Mouse (Mus musculus) midbrain, embryonic 10.5 days (tissue): ENCODE results near the gene 9430007A20Rik. TPM values are rescaled to one million over a fixed set of nuclear protein-coding genes. Genes with fewer than 3 reads are reported as not detected.
"Not testable (repeated sequence)": the region's sequence is repeated elsewhere in the genome, so short reads cannot be mapped to it uniquely, and the experiment has no call there.

Experiments
- DNase-seq: peaks from one replicate; pipeline ENCODE4 v3.0.0-alpha.2; 2017; ENCODE audit warnings: low spot score
- H3K27ac ChIP-seq: fragments of 300-500 bp; sonication (generic); replicated peaks from 2 replicates; pipeline ENCODE4 v1.5.1; 2016; ENCODE audit warnings: mild to moderate bottlenecking
- H3K27me3 ChIP-seq: fragments of 300-500 bp; sonication (generic); 2 replicates; pipeline ENCODE4 v1.6.1; 2016; ENCODE audit warnings: low read depth, mild to moderate bottlenecking; ENCODE audit not compliant: poor library complexity, severe bottlenecking
- H3K36me3 ChIP-seq: fragments of 300-500 bp; sonication (generic); 2 replicates; pipeline ENCODE4 v1.6.1; 2016; ENCODE audit warnings: mild to moderate bottlenecking, moderate library complexity
- H3K4me1 ChIP-seq: fragments of 300-500 bp; sonication (generic); 2 replicates; pipeline ENCODE4 v1.6.1; 2016
- H3K4me3 ChIP-seq: fragments of 300-500 bp; sonication (generic); 2 replicates; pipeline ENCODE4 v1.5.1; 2016; ENCODE audit warnings: mild to moderate bottlenecking, moderate library complexity
- H3K9me3 ChIP-seq: fragments of 300-500 bp; sonication (generic); replicated peaks from 2 replicates; pipeline ENCODE4 v1.6.1; 2016; ENCODE audit warnings: mild to moderate bottlenecking
- WGBS: fragments of 180-500 bp; shearing (Covaris S2); methylation state at CpG from one replicate; pipeline ENCODE4 v1.1.7; 2016; 5-methylcytosine and 5-hydroxymethylcytosine counted together
- polyA plus RNA-seq: library from polyadenylated mRNA; unstranded; fragments of >200 nt; fragmentation: Nextera tagmentation; extraction: Ambion mirVana; gene quantifications from 2 replicates; pipeline ENCODE4 v1.2.1, GENCODE M21; 2016

9430007A20Rik gene
- polyA plus RNA-seq, result not detected in 2 replicates

DNA sequence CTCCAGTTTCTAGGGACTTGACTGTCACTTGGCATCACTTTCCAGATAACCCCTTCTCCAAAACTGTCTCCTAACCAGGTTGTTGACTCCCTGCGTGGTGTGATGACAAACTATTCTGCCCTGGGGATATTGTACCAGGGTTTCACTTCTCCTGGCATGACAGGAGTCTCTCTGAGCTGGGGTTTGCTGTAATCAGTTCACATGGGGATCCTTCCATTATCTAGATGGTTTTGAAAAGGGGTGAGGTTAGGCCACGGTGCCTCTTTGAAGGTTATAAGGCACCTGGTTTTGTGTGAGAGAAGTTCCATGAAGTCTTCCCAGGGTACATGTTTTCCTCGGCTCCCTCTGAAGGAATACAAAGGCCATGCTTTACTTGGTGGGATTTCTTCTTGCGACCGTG is at the start of gene 9430007A20Rik:
Gene 9430007A20Rik (plus strand): TSS at position 301 of the 400 bp plus-strand sequence.
- H3K27ac ChIP-seq, result no peak within 1 kb of the TSS
- peaks cover 75% of the 10 kb centered on the region for H3K9me3 ChIP-seq
- H3K27me3 ChIP-seq, result no peaks in the 10 kb centered on the region
- no peaks in the 10 kb centered on the region for H3K4me1 ChIP-seq
- DNase-seq, result no peak
- 84% methylated on average over 5 of the region's 5 CpGs for WGBS
- H3K4me3 ChIP-seq, result no peak within 1 kb of the TSS
- H3K36me3 ChIP-seq, result no peaks in the 10 kb centered on the region

GRCm38 (mm10) chr4:144493331-144493730 is 26.3 kb upstream of the 9430007A20Rik start:
- Histone ChIP-seq H3K4me1 (no peaks in the 10 kb centered on the region), H3K36me3 (no peaks in the 10 kb centered on the region), H3K27me3 (no peaks in the 10 kb centered on the region), H3K9me3 (peaks cover 55% of the 10 kb centered on the region), H3K4me3 (no peak overlapping the region), H3K27ac (no peak overlapping the region)
- DNase-seq, result no peak

DNA sequence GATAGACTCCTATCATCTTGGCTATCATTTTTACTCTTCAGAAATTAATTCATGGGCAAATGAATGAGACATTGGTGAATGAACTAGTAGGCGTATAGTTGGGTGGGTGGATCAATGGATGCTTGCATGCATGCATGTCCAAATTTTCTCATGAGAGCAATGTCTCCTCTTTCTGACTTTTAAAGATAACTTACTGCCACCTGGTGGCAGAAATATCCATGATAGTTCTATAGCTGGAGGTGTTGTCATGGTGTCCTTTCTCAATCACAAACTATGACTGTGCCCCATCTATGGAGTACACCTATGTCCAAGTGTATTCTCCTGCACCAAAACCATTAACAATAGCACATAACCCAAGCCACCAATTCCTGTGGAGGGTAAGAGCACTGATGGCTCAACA is 13.1 kb upstream of the 9430007A20Rik start:
- DNase-seq, result no peak
- Histone ChIP-seq H3K27ac (no peak overlapping the region), H3K4me1 (no peaks in the 10 kb centered on the region), H3K36me3 (no peaks in the 10 kb centered on the region), H3K4me3 (no peak overlapping the region), H3K27me3 (no peaks in the 10 kb centered on the region), H3K9me3 (peaks cover 38% of the 10 kb centered on the region)
- WGBS, result 86% methylated on average over 1 of the region's 1 CpGs

DNA sequence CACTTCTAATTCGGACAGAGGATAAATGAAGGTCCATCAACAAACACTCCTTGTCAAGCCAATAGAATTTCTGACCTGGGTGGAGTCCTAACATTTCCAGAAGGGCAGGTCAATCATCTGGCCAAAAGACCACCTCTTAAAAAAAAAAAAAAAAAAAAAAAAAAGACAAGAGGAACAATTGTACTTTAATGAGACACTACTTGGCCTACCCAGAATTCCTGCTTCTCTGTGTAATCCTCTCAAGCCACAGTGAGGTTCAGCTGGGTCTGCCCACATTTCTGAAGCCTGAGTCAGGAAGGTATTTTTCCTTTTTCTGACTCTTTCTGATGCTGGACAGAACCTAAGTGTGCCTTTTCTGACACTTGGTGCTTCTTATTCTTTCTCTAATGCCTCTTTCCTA is 25.1 kb downstream of the 9430007A20Rik start:
- WGBS, result 79% methylated on average over 1 of the region's 1 CpGs
- Histone ChIP-seq H3K27ac (no peak overlapping the region), H3K36me3 (no peaks in the 10 kb centered on the region), H3K4me3 (no peak overlapping the region), H3K27me3 (no peaks in the 10 kb centered on the region), H3K4me1 (no peaks in the 10 kb centered on the region), H3K9me3 (peaks cover 78% of the 10 kb centered on the region)
- no peak for DNase-seq

DNA sequence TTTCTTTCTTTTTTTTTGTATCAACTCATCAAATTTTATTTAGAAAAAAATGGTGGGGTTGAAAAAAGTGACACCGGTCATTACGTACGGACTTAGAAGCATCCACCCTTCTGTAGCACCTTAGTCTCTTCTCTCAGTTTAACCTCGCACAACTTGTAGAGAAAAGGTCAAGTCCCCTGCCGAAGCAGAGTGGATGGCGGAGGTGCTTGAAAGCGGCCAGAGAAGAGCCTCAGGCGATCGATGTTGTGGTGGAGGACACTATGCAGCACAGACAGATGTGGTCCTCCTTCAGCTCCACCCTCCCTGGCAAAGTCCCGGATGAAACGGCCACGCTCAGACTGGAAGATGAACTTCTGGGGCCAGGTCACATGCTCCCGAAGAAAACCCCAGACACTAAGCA is 25.7 kb downstream of the 9430007A20Rik start:
- H3K4me1 ChIP-seq, H3K27ac ChIP-seq, H3K27me3 ChIP-seq, H3K36me3 ChIP-seq, DNase-seq, H3K4me3 ChIP-seq: not testable (repeated sequence)
- peaks cover 72% of the 10 kb centered on the region for H3K9me3 ChIP-seq
- WGBS, result 93% methylated on average over 13 of the region's 13 CpGs

GRCm38 (mm10) chr4:144551156-144551555 is 31.5 kb downstream of the 9430007A20Rik start:
- DNase-seq, result no peak
- Histone ChIP-seq H3K27ac (no peak overlapping the region), H3K36me3 (no peaks in the 10 kb centered on the region), H3K27me3 (no peaks in the 10 kb centered on the region), H3K4me1 (no peaks in the 10 kb centered on the region), H3K4me3 (no peak overlapping the region), H3K9me3 (peaks cover 76% of the 10 kb centered on the region)

DNA sequence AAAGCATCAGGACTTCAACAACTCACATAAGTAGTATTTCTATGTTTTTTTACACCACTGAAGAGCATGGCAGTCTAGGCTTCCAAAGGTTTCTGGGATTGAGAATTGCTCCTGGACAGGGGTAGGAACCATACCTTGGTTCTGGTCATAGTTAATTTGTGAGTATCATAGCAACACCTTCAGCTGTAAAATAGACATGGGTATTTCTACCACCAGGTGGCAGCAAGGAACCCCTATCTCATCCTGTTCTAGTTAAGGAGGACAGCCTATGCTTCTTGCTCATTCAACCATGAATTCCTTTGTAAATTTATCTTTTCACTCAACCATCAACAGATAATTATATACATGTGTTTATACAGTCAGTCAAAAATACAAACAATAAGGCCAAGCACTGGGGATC is 40.2 kb downstream of the 9430007A20Rik start:
- Histone ChIP-seq H3K9me3 (peaks cover 82% of the 10 kb centered on the region), H3K4me3 (no peak overlapping the region), H3K27me3 (no peaks in the 10 kb centered on the region), H3K36me3 (no peaks in the 10 kb centered on the region), H3K27ac (no peak overlapping the region), H3K4me1 (no peaks in the 10 kb centered on the region)
- no peak for DNase-seq

- Histone ChIP-seq H3K4me3 (no peak overlapping the region), H3K36me3 (no peaks in the 10 kb centered on the region), H3K27ac (no peak overlapping the region), H3K27me3 (no peaks in the 10 kb centered on the region), H3K9me3 (peaks cover 85% of the 10 kb centered on the region), H3K4me1 (no peaks in the 10 kb centered on the region)
- DNase-seq, result no peak
- WGBS, result 62% methylated on average over 2 of the region's 2 CpGs
Measured at GRCm38 (mm10) chr4:144561205-144561604, 41.6 kb downstream of the 9430007A20Rik start.

DNA sequence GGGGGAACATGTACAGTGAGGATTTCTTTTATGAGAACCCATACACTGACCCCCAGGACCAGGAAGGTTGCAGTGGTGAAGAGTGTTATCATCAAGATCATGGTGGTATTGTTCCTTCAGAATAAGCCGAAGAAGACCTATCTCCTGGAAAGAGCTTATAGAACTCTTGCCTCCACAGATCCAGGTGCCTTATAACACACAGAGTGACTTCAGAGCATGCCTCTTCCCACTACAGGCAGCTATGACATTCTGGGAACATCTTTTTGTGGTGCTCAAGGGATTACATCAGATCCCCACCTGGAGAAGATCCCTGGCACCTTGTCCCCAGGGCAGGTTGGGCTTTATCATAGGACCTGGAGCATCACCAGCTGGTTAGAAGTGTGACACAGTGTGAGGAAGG is 45.4 kb downstream of the 9430007A20Rik start, which contains the start of gene Gm13124:
Gene Gm13124 (minus strand): TSS at position 101 of the 400 bp plus-strand sequence.
- WGBS, result 92% methylated on average over 1 of the region's 1 CpGs
- DNase-seq, result no peak
- H3K4me1 ChIP-seq, result no peaks in the 10 kb centered on the region
- H3K4me3 ChIP-seq, result no peak within 1 kb of the TSS
- peaks cover 83% of the 10 kb centered on the region for H3K9me3 ChIP-seq
- H3K36me3 ChIP-seq, result no peaks in the 10 kb centered on the region
- no peaks in the 10 kb centered on the region for H3K27me3 ChIP-seq
- no peak within 1 kb of the TSS for H3K27ac ChIP-seq

DNA sequence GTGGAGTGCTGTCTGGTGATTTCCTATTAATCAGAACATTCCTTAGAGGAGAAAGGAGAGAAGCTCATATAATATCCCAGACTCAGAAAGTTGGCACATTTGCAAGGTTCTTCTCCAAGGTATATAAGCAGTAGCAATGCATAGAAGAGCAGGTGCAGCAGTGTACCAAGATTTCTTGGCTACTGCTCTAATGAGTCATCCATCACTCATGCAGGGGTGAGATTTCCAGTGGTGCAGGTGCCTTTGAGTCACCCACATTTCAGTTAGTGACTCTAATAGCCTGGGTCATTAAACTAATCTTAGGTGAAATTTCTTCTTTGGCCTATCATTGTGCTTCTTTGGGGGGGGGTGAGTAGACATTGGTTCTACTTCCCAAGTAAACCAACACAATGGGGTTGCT is 48.1 kb downstream of the 9430007A20Rik start:
- Histone ChIP-seq H3K27ac (no peak overlapping the region), H3K36me3 (no peaks in the 10 kb centered on the region), H3K27me3 (no peaks in the 10 kb centered on the region), H3K9me3 (peaks cover 57% of the 10 kb centered on the region), H3K4me3 (no peak overlapping the region), H3K4me1 (no peaks in the 10 kb centered on the region)
- DNase-seq, result no peak

Other genes starting within 250 kb of the 9430007A20Rik start
- not detected in 2 replicates for gene Pramel5, start 239.3 kb upstream of the 9430007A20Rik start, polyA plus RNA-seq
- not detected in 2 replicates for gene Gm13128, start 189.6 kb upstream of the 9430007A20Rik start, polyA plus RNA-seq
- gene Gm13119, start 161.9 kb upstream of the 9430007A20Rik start, polyA plus RNA-seq, result not detected in 2 replicates
- not detected in 2 replicates for gene Pramef20, start 141.9 kb upstream of the 9430007A20Rik start, polyA plus RNA-seq
- gene Pramef12, start 111.4 kb upstream of the 9430007A20Rik start, polyA plus RNA-seq, result not detected in 2 replicates
- not detected in 2 replicates for gene 1700012P22Rik, start 81.0 kb upstream of the 9430007A20Rik start, polyA plus RNA-seq
- gene Gm9944, start 66.5 kb upstream of the 9430007A20Rik start, polyA plus RNA-seq, result not detected in 2 replicates
- not detected in 2 replicates for gene Aadacl3, start 56.1 kb upstream of the 9430007A20Rik start, polyA plus RNA-seq
- gene Gm13124, start 45.3 kb downstream of the 9430007A20Rik start, polyA plus RNA-seq, result not detected in 2 replicates
- not detected in 2 replicates for gene Aadacl4, start 93.9 kb downstream of the 9430007A20Rik start, polyA plus RNA-seq
- gene Gm436, start 166.5 kb downstream of the 9430007A20Rik start, polyA plus RNA-seq, result not detected in 2 replicates
- gene Gm13178, start 201.6 kb downstream of the 9430007A20Rik start, polyA plus RNA-seq, result not detected in 2 replicates